Mouse (Mus musculus): ENCODE measurements around the gene Lpar3. TPM values are rescaled to one million over a fixed set of nuclear protein-coding genes. Genes with fewer than 3 reads are reported as not detected.

Lpar3 gene
- polyA plus RNA-seq, 1 experiment from 2014 or later, result 9.5 TPM

GRCm38 (mm10) chr3:146318520-146318938 lies 97.8 kb downstream of the Lpar3 start:
- no peak overlapping the region for H3K9ac ChIP-seq (replicated peaks; ENCODE audit: low read depth)
- DNase-seq (ENCODE audit: low spot score) (no peak), ATAC-seq (no peak)
- no peak overlapping the region for H3K27ac ChIP-seq (ENCODE audit: low read length)
- H3K9me3 ChIP-seq (ENCODE audit: low read length), result no peaks in the 10 kb centered on the region
- 73% methylated on average over 16 of the region's 16 CpGs for WGBS
- no peak overlapping the region for H3K4me2 ChIP-seq (replicated peaks; ENCODE audit: low read depth, low read length)
- H3K4me3 ChIP-seq (ENCODE audit: low read depth, low read length), result no peak overlapping the region
- no peaks in the 10 kb centered on the region for H3K27me3 ChIP-seq (replicated peaks; ENCODE audit: insufficient read depth, low read length)
- TF ChIP-seq EP300 (IDR thresholded peaks at IDR 0.05) (no peak), CTCF (IDR thresholded peaks at IDR 0.05) (no peak)
- no peaks in the 10 kb centered on the region for H3K36me3 ChIP-seq (ENCODE audit: insufficient read depth, low read length)
- H3K4me1 ChIP-seq (ENCODE audit: insufficient read depth, low read depth, low read length), result no peaks in the 10 kb centered on the region

GRCm38 (mm10) chr3:146318987-146319386 lies 98.2 kb downstream of the Lpar3 start:
- DNase-seq (ENCODE audit: low spot score), result no peak
- Histone ChIP-seq H3K36me3 (ENCODE audit: insufficient read depth, low read length) (no peaks in the 10 kb centered on the region), H3K4me2 (replicated peaks; ENCODE audit: low read depth, low read length) (no peak overlapping the region), H3K4me1 (ENCODE audit: insufficient read depth, low read depth, low read length) (no peaks in the 10 kb centered on the region), H3K4me3 (ENCODE audit: low read depth, low read length) (no peak overlapping the region), H3K9ac (replicated peaks; ENCODE audit: low read depth) (no peak overlapping the region), H3K27ac (ENCODE audit: low read length) (no peak overlapping the region), H3K27me3 (replicated peaks; ENCODE audit: insufficient read depth, low read length) (no peaks in the 10 kb centered on the region), H3K9me3 (ENCODE audit: low read length) (no peaks in the 10 kb centered on the region)
- TF ChIP-seq EP300 (IDR thresholded peaks at IDR 0.05) (no peak), CTCF (IDR thresholded peaks at IDR 0.05) (no peak)
- no peak for ATAC-seq
- WGBS, result 60% methylated on average over 13 of the region's 13 CpGs

GRCm38 (mm10) chr3:146319503-146319902 lies 98.7 kb downstream of the Lpar3 start:
- DNase-seq (ENCODE audit: low spot score), result no peak
- H3K9ac ChIP-seq (replicated peaks; ENCODE audit: low read depth), result no peak overlapping the region
- no peaks in the 10 kb centered on the region for H3K36me3 ChIP-seq (ENCODE audit: insufficient read depth, low read length)
- H3K9me3 ChIP-seq (ENCODE audit: low read length), result no peaks in the 10 kb centered on the region
- H3K4me3 ChIP-seq (ENCODE audit: low read depth, low read length), result no peak overlapping the region
- H3K27ac ChIP-seq (ENCODE audit: low read length), result no peak overlapping the region
- WGBS, result 82% methylated on average over 14 of the region's 14 CpGs
- no peak for ATAC-seq
- H3K4me2 ChIP-seq (replicated peaks; ENCODE audit: low read depth, low read length), result no peak overlapping the region
- H3K27me3 ChIP-seq (replicated peaks; ENCODE audit: insufficient read depth, low read length), result no peaks in the 10 kb centered on the region
- H3K4me1 ChIP-seq (ENCODE audit: insufficient read depth, low read depth, low read length), result no peaks in the 10 kb centered on the region
- TF ChIP-seq EP300 (IDR thresholded peaks at IDR 0.05) (no peak), CTCF (IDR thresholded peaks at IDR 0.05) (no peak)

- Histone ChIP-seq H3K9ac (replicated peaks; ENCODE audit: low read depth) (no peak overlapping the region), H3K4me1 (ENCODE audit: insufficient read depth, low read depth, low read length) (no peaks in the 10 kb centered on the region), H3K9me3 (ENCODE audit: low read length) (no peaks in the 10 kb centered on the region), H3K27me3 (replicated peaks; ENCODE audit: insufficient read depth, low read length) (no peaks in the 10 kb centered on the region), H3K4me3 (ENCODE audit: low read depth, low read length) (no peak overlapping the region), H3K4me2 (replicated peaks; ENCODE audit: low read depth, low read length) (no peak overlapping the region), H3K36me3 (ENCODE audit: insufficient read depth, low read length) (no peaks in the 10 kb centered on the region), H3K27ac (ENCODE audit: low read length) (no peak overlapping the region)
- ATAC-seq (no peak), DNase-seq (ENCODE audit: low spot score) (no peak)
- TF ChIP-seq CTCF (IDR thresholded peaks at IDR 0.05) (no peak), EP300 (IDR thresholded peaks at IDR 0.05) (no peak)
- 71% methylated on average over 8 of the region's 8 CpGs for WGBS
These were observed 104.2 kb downstream of the Lpar3 start for GRCm38 (mm10) chr3:146324949-146325348.

GRCm38 (mm10) chr3:146326743-146327536 lies 106.2 kb downstream of the Lpar3 start:
- 41% methylated on average over 14 of the region's 17 CpGs for WGBS
- Histone ChIP-seq H3K4me1 (ENCODE audit: insufficient read depth, low read depth, low read length) (no peaks in the 10 kb centered on the region), H3K4me2 (replicated peaks; ENCODE audit: low read depth, low read length) (peak overlapping the region; percentile 56; the same call in 1 of the 2 replicates), H3K9me3 (ENCODE audit: low read length) (no peaks in the 10 kb centered on the region), H3K36me3 (ENCODE audit: insufficient read depth, low read length) (no peaks in the 10 kb centered on the region), H3K27ac (ENCODE audit: low read length) (no peak overlapping the region), H3K9ac (replicated peaks; ENCODE audit: low read depth) (no peak overlapping the region), H3K4me3 (ENCODE audit: low read depth, low read length) (no peak overlapping the region), H3K27me3 (replicated peaks; ENCODE audit: insufficient read depth, low read length) (no peaks in the 10 kb centered on the region)
- TF ChIP-seq EP300 (IDR thresholded peaks at IDR 0.05) (no peak), CTCF (IDR thresholded peaks at IDR 0.05) (no peak)
- no peak; the same call in 1 of the 2 replicates for ATAC-seq
- peak; percentile 34 for DNase-seq (ENCODE audit: low spot score)

GRCm38 (mm10) chr3:146327537-146328255 lies 106.9 kb downstream of the Lpar3 start:
- Histone ChIP-seq H3K9me3 (ENCODE audit: low read length) (no peaks in the 10 kb centered on the region), H3K9ac (replicated peaks; ENCODE audit: low read depth) (no peak overlapping the region), H3K36me3 (ENCODE audit: insufficient read depth, low read length) (no peaks in the 10 kb centered on the region), H3K27ac (ENCODE audit: low read length) (no peak overlapping the region), H3K27me3 (replicated peaks; ENCODE audit: insufficient read depth, low read length) (no peaks in the 10 kb centered on the region), H3K4me2 (replicated peaks; ENCODE audit: low read depth, low read length) (peak overlapping the region; percentile 56), H3K4me1 (ENCODE audit: insufficient read depth, low read depth, low read length) (no peaks in the 10 kb centered on the region), H3K4me3 (ENCODE audit: low read depth, low read length) (peak overlapping the region; percentile 1; the same call in 1 of the 2 replicates)
- ATAC-seq, result peak; percentile 89
- peak; percentile 96 for DNase-seq (ENCODE audit: low spot score)
- under 1% methylated on average over 13 of the region's 13 CpGs for WGBS
- TF ChIP-seq EP300 (IDR thresholded peaks at IDR 0.05) (no peak; the same call in 1 of the 2 replicates), CTCF (IDR thresholded peaks at IDR 0.05) (peak; percentile 92)

Measured in lung, postnatal 0 days (tissue).